Mouse (Mus musculus) layer of hippocampus, adult 11-12 months (tissue): Measurements from ENCODE around the gene Hipk2.

Experiments used
- DNase-seq: peaks from one replicate; pipeline ENCODE4 v3.0.0; 2022; ENCODE audit warnings: low spot score

Gene Hipk2

DNA sequence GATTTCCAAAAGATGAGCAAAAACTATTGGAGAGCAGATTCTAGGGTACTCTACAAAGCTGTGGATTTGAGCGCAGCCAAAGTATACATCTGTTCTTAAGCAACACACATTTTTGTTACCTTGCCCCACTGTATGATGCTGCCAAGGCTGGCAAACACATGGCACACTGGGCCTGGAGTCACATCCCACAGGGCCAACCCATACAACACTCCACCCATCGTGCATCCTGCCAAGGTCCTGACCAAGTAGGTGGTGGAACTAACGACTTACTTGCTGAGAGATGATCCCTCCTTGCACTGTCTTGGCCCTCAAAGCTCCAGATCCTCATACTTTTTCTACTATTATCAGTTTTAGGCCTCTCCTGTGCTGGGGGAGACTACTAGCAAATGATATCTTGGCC, 83.0 kb downstream of the Hipk2 start:
- no peak for DNase-seq

DNA sequence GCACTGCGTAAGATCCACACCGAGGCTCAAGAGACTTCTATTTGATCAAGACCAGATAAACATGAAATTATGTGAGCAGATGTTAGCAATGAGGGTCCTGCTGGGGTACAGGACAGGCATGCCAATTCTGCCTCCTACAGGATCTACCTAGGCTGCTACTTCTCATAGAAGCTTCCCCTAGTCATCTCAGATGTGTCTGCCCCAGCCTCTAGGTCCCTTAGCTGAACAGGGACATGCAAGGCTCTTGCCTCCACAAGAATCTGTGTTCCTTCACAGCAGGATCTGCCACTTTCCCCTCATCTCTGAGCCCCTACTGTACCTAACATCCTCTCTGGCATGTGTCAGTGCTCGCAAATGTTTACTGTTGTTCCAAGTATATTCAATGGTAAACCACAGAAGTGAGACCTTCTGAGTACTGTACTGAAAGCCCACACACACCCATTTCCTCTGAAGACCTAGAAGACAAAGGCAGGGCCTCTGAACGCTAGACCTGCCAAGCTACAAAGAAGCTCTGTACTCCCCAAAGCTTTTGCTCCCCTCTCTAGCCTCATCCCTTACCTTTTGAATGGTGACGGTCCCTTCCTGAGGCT, 86.6 kb downstream of the Hipk2 start:
- no peak for DNase-seq

- no peak for DNase-seq
These were observed 88.0 kb downstream of the Hipk2 start for GRCm38 (mm10) chr6:38787811-38788509.

DNA sequence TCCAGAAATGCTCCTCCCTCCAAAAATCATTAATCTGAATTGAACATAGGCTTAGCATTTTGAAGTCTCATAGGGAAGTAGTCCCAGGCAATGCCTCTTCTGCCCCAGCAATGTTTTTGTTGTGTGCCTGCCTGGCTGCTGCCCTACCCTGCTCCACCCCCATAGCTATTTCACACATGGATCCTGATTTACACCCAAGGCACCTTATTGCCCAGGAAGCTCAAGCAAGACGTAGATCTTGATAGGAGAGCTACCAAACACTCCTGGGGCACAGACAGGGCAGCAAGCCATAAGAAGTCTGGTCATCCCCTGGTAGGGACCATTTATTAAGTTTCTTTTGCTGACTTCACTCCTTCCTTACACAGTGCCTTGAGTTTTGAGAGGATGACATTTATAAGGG, 88.8 kb downstream of the Hipk2 start:
- no peak for DNase-seq

- no peak for DNase-seq
These were observed 90.2 kb downstream of the Hipk2 start for GRCm38 (mm10) chr6:38785747-38786146.

- no peak for DNase-seq
These were observed 96.6 kb downstream of the Hipk2 start for GRCm38 (mm10) chr6:38779411-38779810.

DNA sequence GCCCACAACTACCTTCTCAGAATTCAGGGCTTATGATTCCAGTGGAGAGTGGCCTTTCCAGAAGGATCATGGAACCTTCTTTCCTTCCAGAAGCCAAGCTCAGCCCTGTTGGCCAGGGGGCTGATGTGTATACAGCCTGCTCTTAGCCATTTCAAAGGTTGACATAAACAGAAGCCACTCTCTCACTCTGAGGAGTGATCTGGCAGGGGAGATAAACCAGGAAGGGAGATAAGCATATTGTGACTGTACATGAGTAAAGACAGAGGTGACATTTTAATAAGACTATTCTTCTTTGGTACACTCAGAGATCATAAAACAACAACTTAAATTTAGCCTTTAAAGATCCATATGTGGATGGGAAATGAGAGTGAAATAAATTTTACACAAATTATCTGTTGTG, 97.1 kb downstream of the Hipk2 start:
- DNase-seq = no peak

DNA sequence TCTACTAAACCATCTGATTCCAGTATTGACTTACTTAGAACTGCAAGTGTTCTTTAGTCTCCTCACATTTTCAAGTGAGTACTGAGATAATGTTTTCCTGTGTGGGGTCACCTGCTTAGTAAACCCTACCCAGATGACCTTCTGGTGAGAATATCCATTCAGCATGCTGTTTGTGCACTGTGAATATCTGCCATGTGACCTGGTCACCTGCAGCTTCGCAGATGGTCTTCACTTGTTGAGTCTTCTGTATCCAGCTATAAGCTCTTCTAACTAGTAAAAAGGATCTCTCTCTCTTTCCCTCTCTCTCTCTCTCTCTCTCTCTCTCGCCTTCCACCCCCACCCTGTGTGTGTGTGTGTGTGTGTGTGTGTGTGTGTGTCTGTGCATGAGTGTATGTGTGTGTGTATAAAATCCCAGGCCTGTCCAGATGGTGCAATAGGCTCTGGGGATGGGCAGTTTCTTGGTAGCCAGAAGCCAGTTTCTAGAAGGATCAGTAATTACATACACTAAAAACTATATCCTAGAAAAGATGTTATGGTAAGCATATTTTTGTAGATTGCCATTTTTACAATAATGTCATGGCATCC, 99.9 kb downstream of the Hipk2 start:
- no peak for DNase-seq

GRCm38 (mm10) chr6:38772836-38773518, 103.0 kb downstream of the Hipk2 start:
- DNase-seq = no peak

GRCm38 (mm10) chr6:38771061-38771667, 104.8 kb downstream of the Hipk2 start:
- no peak for DNase-seq

DNA sequence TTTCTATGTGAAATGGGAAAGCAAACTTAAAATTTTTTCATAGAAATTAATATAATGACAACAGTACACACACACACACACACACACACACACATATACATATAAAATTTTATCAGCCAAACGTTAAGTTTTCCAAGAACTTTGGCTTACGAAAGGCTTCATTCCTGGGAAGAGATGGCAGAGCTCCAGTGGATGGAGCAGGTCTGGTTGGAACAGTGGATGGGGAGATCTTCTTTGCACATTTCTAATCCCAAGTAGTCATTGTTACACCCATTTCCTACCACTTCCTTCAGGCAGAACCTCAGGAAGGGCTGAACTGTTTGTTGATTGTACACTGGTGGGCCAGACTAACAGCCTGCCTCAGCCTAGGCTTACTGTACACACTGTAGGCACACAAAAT, 106.3 kb downstream of the Hipk2 start:
- no peak for DNase-seq

DNA sequence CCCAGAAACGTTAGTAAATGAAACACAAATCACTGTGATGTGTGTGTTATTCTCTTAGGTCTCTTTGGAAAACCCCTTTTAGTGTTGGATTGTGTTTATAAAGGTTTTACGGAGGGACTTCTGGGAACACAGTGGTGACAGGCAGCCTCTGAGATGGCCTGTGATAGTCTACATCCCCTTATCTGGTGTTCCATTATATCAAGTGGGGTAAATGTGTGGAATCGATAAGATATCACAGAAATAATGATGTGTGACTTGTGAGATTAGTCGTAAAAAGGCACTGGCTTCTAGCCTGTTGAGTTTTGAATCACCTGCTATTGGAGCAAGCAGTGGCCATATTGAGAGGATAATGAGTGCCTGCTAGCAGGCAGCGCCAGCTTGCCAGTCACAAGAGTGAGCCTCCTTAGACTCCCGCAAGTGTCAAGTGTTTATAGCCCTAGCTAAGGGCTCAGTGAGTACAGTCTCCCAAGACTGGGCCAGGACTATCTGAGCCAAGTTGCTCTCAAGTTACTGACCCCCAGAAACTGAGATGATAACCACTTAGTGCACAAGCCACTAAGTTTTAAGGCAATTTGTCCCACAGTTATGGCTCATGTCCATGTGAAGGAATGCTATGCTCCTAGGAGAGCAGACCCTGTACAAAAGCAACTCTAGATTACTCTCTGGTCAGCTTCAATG, 113.2 kb downstream of the Hipk2 start:
- no peak for DNase-seq

- no peak for DNase-seq
These were observed 114.0 kb downstream of the Hipk2 start for GRCm38 (mm10) chr6:38762006-38762405.

DNA sequence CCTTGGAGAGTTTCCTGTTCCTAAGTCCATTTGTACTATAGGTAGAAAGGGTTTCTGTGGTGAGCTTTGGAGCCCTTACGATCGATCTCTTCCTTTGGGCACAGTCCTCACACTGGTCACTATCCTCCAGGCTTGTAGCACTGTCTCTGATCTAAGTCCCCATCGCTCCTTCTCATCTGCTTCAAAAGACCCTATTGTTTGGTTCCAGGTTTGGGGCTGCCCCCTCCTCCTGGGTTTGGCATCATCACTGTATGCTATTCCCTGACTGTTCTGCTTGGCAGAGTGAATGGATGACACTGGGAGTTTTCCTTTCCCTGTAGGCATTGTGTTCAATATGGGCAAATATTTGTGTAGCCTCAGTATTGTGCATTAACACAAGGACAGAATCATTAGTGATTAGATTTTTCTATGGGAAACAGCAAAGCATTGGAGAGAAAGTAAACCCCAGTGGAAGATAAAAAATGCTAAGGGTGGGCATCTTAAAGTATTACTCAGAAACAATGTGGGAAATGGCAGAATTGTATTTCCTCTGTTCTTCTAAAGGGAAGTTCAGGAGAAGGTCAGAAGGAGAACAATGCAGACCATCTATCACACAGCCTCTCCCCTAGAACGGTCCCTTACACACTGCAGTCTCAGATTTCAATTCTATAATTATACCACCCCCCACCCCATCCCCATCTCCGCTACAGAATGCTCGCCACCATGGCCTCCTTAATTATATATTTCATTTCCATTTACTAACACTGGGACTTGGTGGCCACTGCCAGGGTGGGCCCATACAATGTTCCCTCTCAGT, 114.9 kb downstream of the Hipk2 start:
- DNase-seq = peak; percentile 22

- DNase-seq = no peak
These were observed 115.9 kb downstream of the Hipk2 start for GRCm38 (mm10) chr6:38759922-38760620.

GRCm38 (mm10) chr6:38759186-38759585, 116.8 kb downstream of the Hipk2 start:
- DNase-seq = no peak

DNA sequence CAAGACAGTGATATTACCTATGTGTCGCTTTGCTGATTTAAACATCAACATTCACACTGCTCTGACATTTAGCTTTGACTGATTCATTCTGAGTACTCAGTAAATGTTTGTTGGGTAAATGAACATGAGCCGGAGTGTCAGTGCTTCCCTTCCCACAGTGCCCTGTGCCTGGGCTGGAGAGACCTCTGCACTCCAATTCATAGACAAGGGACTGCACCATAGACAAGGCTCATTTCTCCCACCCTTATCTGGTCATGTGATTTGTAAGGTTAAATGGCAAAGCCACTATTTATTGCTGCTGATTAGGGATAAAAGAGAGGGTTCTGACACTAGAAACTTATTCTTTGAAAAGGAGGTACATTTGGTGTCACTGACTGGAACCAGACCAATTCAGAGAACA, 118.4 kb downstream of the Hipk2 start:
- no peak for DNase-seq

DNA sequence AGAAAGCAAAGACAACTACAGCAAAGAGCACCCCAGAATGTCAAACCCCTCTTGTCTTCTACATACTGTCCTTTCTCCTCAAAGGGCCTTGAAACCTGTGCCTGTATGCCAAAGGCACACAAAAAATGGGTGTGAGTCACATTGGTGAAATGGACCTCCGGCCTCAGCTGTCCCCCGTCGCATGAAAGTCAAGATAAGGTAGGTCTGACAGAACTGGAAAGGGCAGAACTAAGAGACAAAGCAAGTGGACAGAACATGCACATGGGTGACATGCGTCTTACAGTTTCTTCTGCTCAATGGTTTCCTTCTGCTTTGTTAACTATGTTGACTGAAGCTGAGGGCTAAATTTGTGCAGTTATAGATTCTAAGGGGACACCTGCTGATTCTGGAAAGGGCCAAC, 119.0 kb downstream of the Hipk2 start:
- DNase-seq = no peak

DNA sequence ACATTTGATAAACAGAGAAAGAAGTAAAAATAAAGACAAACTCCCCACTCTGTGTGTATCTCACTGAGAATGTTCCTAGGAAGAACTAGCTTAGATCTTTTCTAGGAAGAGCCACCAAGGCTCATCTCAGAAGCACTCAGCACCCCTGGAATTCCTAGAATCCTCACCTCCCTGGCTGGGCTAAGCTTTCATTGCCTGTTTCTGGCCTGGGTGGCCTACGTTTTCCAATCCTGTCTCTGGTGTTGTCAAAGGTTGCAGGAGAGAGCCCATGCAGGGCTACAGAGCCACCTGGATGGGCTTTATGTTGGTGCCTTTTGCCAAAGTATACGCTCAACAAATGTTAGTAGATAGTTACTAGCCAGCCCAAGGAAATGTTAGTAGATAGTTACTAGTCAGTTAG, 120.0 kb downstream of the Hipk2 start:
- DNase-seq = no peak

- no peak for DNase-seq
These were observed 120.8 kb downstream of the Hipk2 start for GRCm38 (mm10) chr6:38755188-38755587.

DNA sequence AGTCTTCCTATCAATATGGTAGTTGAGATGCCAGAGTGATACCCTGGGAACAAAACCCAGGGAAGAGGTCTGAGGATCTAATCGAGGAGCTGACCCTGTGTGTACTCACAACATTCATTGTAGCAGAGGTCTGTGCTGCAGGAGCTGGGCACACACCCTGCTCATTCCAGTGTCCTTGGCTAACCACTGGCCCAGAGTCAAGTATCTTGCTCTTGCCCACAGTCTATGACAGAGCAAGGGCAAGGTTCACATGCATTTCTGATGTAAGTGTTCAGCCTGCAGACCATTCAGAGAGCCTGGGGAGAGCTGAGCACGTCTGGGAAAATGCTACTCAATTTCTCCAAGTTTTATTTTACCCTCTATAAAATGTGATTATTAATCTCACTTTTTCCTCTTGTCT, 122.2 kb downstream of the Hipk2 start:
- no peak for DNase-seq
